Mouse (Mus musculus): ENCODE data around the gene Rbl1. TPM values are rescaled to one million over a fixed set of nuclear protein-coding genes. Genes with fewer than 3 reads are reported as not detected.

Rbl1 gene
- total RNA-seq (2023), result 29.2 TPM

DNA sequence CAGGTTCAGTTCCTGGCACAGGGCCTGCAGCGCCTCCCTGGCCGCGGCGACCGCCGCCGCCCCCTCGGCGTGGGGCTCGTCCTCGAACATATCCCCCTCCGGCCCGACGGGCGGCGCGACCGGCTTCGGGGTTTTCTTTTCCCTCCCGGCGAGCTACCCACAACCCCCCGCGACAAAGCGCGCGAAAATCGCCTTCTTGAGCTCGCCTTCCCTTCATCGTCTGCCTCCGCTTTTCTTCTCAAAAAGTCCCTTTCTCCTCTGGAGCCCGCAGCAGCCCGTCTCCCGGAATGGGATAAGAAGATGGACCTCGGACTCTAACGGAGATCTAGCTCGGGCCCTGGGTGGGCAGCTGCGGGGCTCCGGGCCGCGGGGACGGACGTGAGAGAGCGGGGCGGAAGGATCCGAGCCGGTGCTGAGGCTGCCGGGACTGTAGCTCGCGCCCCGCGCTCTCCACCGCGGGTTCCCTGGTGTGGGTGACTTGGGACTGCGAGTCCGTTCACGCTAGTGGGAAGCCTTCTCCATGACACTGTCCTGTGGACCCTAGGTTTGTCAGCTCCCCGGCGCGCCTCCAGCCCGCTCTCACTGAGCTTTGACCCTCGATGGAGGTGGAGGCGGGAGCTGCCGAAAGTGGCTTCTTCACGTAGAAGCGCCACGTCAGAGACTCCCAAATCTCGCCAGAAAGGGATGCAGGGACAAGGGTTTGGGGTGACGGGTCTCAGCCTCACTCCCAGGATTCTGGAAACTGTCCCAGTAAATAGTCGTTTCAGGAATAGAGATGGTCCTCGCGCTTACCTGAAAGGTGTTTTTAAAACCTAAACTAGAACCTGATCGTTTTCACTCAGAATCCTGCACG is at the start of gene Rbl1:
Gene Rbl1 (minus strand): TSS at position 169 of the 853 bp plus-strand sequence.

DNA sequence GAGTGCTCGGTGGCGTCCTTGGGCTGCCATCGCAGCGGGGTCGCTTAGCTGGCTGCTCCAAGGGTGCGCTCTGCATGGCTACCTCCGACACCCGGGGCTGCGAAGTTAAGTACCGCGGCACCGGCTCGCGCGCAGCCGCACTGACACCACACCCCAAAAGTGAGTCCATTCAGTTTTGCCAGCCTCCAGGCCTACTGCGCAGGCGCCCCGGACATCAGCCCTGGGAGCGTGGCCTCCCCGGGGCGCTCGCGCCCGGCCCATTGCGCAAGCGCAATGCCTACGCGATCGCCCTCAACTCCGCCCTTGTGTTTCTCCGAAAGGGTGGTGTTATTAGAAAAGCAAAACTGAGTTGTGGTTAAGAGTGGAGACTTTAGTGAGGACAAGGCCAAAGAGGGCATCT is 69.3 kb downstream of the Rbl1 start, which contains the start of gene Samhd1:
Gene Samhd1 (minus strand): TSS at position 252 of the 400 bp plus-strand sequence.

Other genes with a start within 250 kb of the Rbl1 start
- 91.7 TPM for gene Ndrg3, start 212.5 kb downstream of the Rbl1 start, total RNA-seq (2023)
- 14.2 TPM for gene Dsn1, start 197.4 kb downstream of the Rbl1 start, total RNA-seq (2023)
- 0.68 TPM for gene Soga1, start 125.3 kb downstream of the Rbl1 start, total RNA-seq (2023)
- not detected for gene Tldc2, start 117.5 kb downstream of the Rbl1 start, total RNA-seq (2023)
- gene Samhd1, start 69.3 kb downstream of the Rbl1 start, total RNA-seq (2023), result 382 TPM
- 130 TPM for gene Rpn2, start 74.5 kb upstream of the Rbl1 start, total RNA-seq (2023)
- gene Mroh8, start 75.0 kb upstream of the Rbl1 start, total RNA-seq (2023), result not detected
- gene Ghrh, start 143.0 kb upstream of the Rbl1 start, total RNA-seq (2023), result not detected
- 20.6 TPM for gene Manbal, start 163.1 kb upstream of the Rbl1 start, total RNA-seq (2023)
- 0.98 TPM for gene Src, start 213.9 kb upstream of the Rbl1 start, total RNA-seq (2023)

All from CD4-positive naive resting alpha-beta T cell, adult 57 days (primary cell).